Mouse (Mus musculus) testis, postnatal 10 days (tissue): ENCODE measurements at regions not wholly inside any gene's neighbourhood (a gene's known extent, or its start where the extent isn't known, plus 50 kb on each side); places are given as distances from the start of the nearest gene placed in this dataset.

Experiments used
- DNase-seq: peaks from one replicate; pipeline ENCODE4 v3.0.0; 2021; ENCODE audit warnings: low spot score

GRCm38 (mm10) chr9:30521556-30522240, 94.8 kb downstream of the Snx19 start:
- DNase-seq = no peak

- DNase-seq = no peak
Observed at GRCm38 (mm10) chr9:30520853-30521439, 94.0 kb downstream of the Snx19 start.

DNA sequence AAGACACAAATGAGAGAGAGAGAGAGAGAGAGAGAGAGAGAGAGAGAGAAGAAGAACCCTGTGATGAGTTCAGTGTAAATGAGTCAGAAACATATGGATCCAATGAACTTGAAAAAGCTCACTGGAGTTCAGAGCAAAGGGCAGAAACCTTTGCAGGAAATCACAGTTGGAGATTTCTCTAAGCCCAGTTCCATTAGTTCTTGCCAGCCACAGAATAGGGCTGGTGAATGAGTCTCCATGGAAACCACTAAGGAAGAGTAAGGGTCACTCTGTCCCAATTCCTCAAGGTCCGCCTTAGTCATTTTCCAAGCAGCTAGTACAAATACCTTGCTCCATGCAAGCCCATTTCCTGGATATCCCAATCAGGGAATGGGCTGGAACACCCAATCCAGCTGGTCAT, 93.2 kb downstream of the Snx19 start:
- no peak for DNase-seq

DNA sequence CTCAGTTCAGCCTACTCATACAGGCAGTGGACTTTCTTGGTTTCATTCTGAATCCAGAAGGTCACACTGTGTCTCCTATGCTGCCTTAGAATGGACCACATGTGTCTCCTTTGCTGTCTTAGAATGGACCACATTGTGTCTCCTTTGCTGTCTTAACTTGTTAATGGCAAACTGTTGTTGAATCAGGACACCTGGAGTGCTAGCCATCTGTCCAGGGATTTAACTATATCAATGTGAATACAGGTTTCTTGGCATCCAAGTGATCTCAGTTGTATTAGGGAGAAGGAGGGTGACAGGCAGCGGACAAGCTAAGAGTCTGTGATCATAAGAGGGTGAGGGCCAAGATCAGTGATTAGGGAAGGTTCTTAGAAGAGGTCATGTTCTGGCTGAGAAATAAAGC, 92.3 kb downstream of the Snx19 start:
- DNase-seq = no peak
